Mouse (Mus musculus) thymus, adult 2 months (tissue): ENCODE measurements around the gene H2-M10.5.

ENCODE experiments used
- CTCF ChIP-seq: fragments of 200-500 bp; IDR thresholded peaks from 2 replicates; pipeline ENCODE4 v1.5.1; 2012; ENCODE audit warnings: mild to moderate bottlenecking, control low read depth, low read length, moderate library complexity, borderline replicate concordance; ENCODE audit not compliant: control insufficient read depth, poor library complexity, insufficient read depth; ENCODE audit errors: extremely low read depth
- POLR2A ChIP-seq: fragments of 200-500 bp; IDR thresholded peaks from 2 replicates; pipeline ENCODE4 v1.6.1; 2012; ENCODE audit warnings: mild to moderate bottlenecking, low read length, control low read depth, moderate library complexity; ENCODE audit not compliant: control insufficient read depth, poor library complexity, insufficient read depth; ENCODE audit errors: extremely low read depth

GRCm38 (mm10) chr17:36788351-36788750, 15.6 kb downstream of the H2-M10.5 start:
- no peak for TF ChIP-seq POLR2A
- TF ChIP-seq CTCF: no peak
